Mouse (Mus musculus) thymus, adult 18-20 months (tissue): ENCODE measurements around the gene Cfdp1.

Experiments used
- DNase-seq, 2 experiments: peaks; one replicate each; pipeline ENCODE4 v3.0.0; 2022; ENCODE audit warnings: mixed read lengths in 2 of 2

Cfdp1 gene

GRCm38 (mm10) chr8:111735791-111736190, 118.3 kb downstream of the Cfdp1 start:
- no peak for DNase-seq

GRCm38 (mm10) chr8:111735335-111735761, 118.7 kb downstream of the Cfdp1 start:
- DNase-seq: no peak

GRCm38 (mm10) chr8:111734244-111734960, 119.7 kb downstream of the Cfdp1 start:
- no peak for DNase-seq

- DNase-seq: no peak
Measured at GRCm38 (mm10) chr8:111733581-111734243, 120.4 kb downstream of the Cfdp1 start.

GRCm38 (mm10) chr8:111732406-111733085, 121.5 kb downstream of the Cfdp1 start:
- DNase-seq: no peak

- DNase-seq: peak; percentile 63 to 69
Measured at GRCm38 (mm10) chr8:111732004-111732403, 122.1 kb downstream of the Cfdp1 start.

- no peak for DNase-seq
Measured at GRCm38 (mm10) chr8:111731231-111731977, 122.7 kb downstream of the Cfdp1 start.

GRCm38 (mm10) chr8:111729233-111730170, 124.6 kb downstream of the Cfdp1 start:
- no peak for DNase-seq

GRCm38 (mm10) chr8:111728481-111728880, 125.6 kb downstream of the Cfdp1 start:
- DNase-seq: no peak

- no peak for DNase-seq
Measured at GRCm38 (mm10) chr8:111727553-111727952, 126.5 kb downstream of the Cfdp1 start.

GRCm38 (mm10) chr8:111726102-111726900, 127.8 kb downstream of the Cfdp1 start:
- no peak for DNase-seq

GRCm38 (mm10) chr8:111725341-111725740, 128.8 kb downstream of the Cfdp1 start:
- DNase-seq: no peak

GRCm38 (mm10) chr8:111720115-111720544, 134.0 kb downstream of the Cfdp1 start:
- DNase-seq: no peak

- DNase-seq: no peak
Measured at GRCm38 (mm10) chr8:111718937-111719336, 135.2 kb downstream of the Cfdp1 start.
